Mouse (Mus musculus) hindbrain, embryonic 16.5 days (tissue): ENCODE measurements at regions not wholly inside any gene's neighbourhood (a gene's known extent, or its start where the extent isn't known, plus 50 kb on each side); places are given as distances from the start of the nearest gene placed in this dataset.

Source experiments
- ATAC-seq: fragments of 200-750 bp; cut with Nextera tagmentation; 2 replicates; pipeline ENCODE4 v1.8.0; 2017; ENCODE audit warnings: moderate TSS enrichment, moderate library complexity
- H3K27ac ChIP-seq: fragments of 300-500 bp; sonication (generic); 2 replicates; pipeline ENCODE4 v1.5.1; 2014; ENCODE audit warnings: low read depth, mild to moderate bottlenecking, control low read depth, low read length, moderate library complexity
- H3K27me3 ChIP-seq: fragments of 300-500 bp; sonication (generic); replicated peaks from 2 replicates; pipeline ENCODE4 v1.6.1; 2014; ENCODE audit warnings: low read length; ENCODE audit not compliant: control insufficient read depth, insufficient read depth
- H3K36me3 ChIP-seq: fragments of 300-500 bp; sonication (generic); 2 replicates; pipeline ENCODE4 v1.6.1; 2014; ENCODE audit warnings: mild to moderate bottlenecking, low read length, moderate library complexity, mixed read lengths; ENCODE audit not compliant: control insufficient read depth, insufficient read depth
- H3K4me1 ChIP-seq: fragments of 300-500 bp; sonication (generic); 2 replicates; pipeline ENCODE4 v1.6.1; 2014; ENCODE audit warnings: low read depth, low read length; ENCODE audit not compliant: control insufficient read depth, insufficient read depth
- H3K4me2 ChIP-seq: fragments of 300-500 bp; sonication (generic); 2 replicates; pipeline ENCODE4 v1.6.1; 2014; ENCODE audit warnings: mild to moderate bottlenecking, low read length, control low read depth, moderate library complexity
- H3K4me3 ChIP-seq: fragments of 300-500 bp; sonication (generic); 2 replicates; pipeline ENCODE4 v1.5.1; 2014; ENCODE audit warnings: mild to moderate bottlenecking, low read length, control low read depth, moderate library complexity
- H3K9ac ChIP-seq: fragments of 300-500 bp; sonication (generic); 2 replicates; pipeline ENCODE4 v1.6.1; 2014; ENCODE audit warnings: low read depth, mild to moderate bottlenecking, control low read depth, low read length, moderate library complexity
- H3K9me3 ChIP-seq: fragments of 300-500 bp; sonication (generic); 2 replicates; pipeline ENCODE4 v1.6.1; 2014; ENCODE audit warnings: mild to moderate bottlenecking, low read length, moderate library complexity; ENCODE audit not compliant: control insufficient read depth
- WGBS: fragments of 180-500 bp; shearing (Covaris S2); extraction: QIAGEN DNeasy Blood & Tissue Kit; methylation state at CpG from one replicate; pipeline ENCODE4 v1.1.7; 2014; 5-methylcytosine and 5-hydroxymethylcytosine counted together

- WGBS: 73% methylated on average over 1 of the region's 1 CpGs
- no peak for ATAC-seq
- H3K4me1 ChIP-seq: no peaks in the 10 kb centered on the region
- no peaks in the 10 kb centered on the region for H3K9me3 ChIP-seq
- no peak overlapping the region for H3K27ac ChIP-seq
- H3K27me3 ChIP-seq: no peaks in the 10 kb centered on the region
- no peak overlapping the region for H3K4me3 ChIP-seq
- H3K36me3 ChIP-seq: no peaks in the 10 kb centered on the region
- H3K9ac ChIP-seq: no peak overlapping the region
- no peak overlapping the region for H3K4me2 ChIP-seq
Observed at GRCm38 (mm10) chr5:97831421-97831820, 199.4 kb downstream of the Antxr2 start.

- no peak overlapping the region for H3K27ac ChIP-seq
- no peak for ATAC-seq
Observed at GRCm38 (mm10) chr5:97817485-97817884, 213.4 kb downstream of the Antxr2 start.

GRCm38 (mm10) chr5:97815357-97815756 lies 215.5 kb downstream of the Antxr2 start:
- 92% methylated on average over 6 of the region's 6 CpGs for WGBS
- H3K27ac ChIP-seq: no peak overlapping the region
- no peak overlapping the region for H3K4me2 ChIP-seq
- no peaks in the 10 kb centered on the region for H3K9me3 ChIP-seq
- H3K9ac ChIP-seq: no peak overlapping the region
- H3K4me1 ChIP-seq: no peaks in the 10 kb centered on the region
- no peak overlapping the region for H3K4me3 ChIP-seq
- no peak for ATAC-seq
- H3K36me3 ChIP-seq: no peaks in the 10 kb centered on the region
- H3K27me3 ChIP-seq: no peaks in the 10 kb centered on the region

More at GRCm38 (mm10) chr5:97817485-97817884, 213.4 kb downstream of the Antxr2 start:
- Histone ChIP-seq H3K36me3 (no peaks in the 10 kb centered on the region), H3K4me1 (no peaks in the 10 kb centered on the region), H3K9me3 (no peaks in the 10 kb centered on the region), H3K4me3 (no peak overlapping the region), H3K9ac (no peak overlapping the region), H3K27me3 (no peaks in the 10 kb centered on the region), H3K4me2 (no peak overlapping the region)
- 78% methylated on average over 3 of the region's 3 CpGs for WGBS

GRCm38 (mm10) chr5:97814700-97815099 lies 216.1 kb downstream of the Antxr2 start:
- no peak overlapping the region for H3K27ac ChIP-seq
- WGBS: 91% methylated on average over 2 of the region's 2 CpGs
- no peaks in the 10 kb centered on the region for H3K27me3 ChIP-seq
- no peak overlapping the region for H3K4me2 ChIP-seq
- H3K36me3 ChIP-seq: no peaks in the 10 kb centered on the region
- H3K9ac ChIP-seq: no peak overlapping the region
- ATAC-seq: no peak
- H3K9me3 ChIP-seq: no peaks in the 10 kb centered on the region
- H3K4me3 ChIP-seq: no peak overlapping the region
- H3K4me1 ChIP-seq: no peaks in the 10 kb centered on the region

GRCm38 (mm10) chr5:97812611-97813350 lies 218.1 kb downstream of the Antxr2 start:
- Histone ChIP-seq H3K27ac (no peak overlapping the region), H3K27me3 (no peaks in the 10 kb centered on the region), H3K9me3 (no peaks in the 10 kb centered on the region), H3K9ac (no peak overlapping the region), H3K36me3 (no peaks in the 10 kb centered on the region), H3K4me2 (no peak overlapping the region), H3K4me3 (no peak overlapping the region), H3K4me1 (no peaks in the 10 kb centered on the region)
- ATAC-seq: no peak
- 100% methylated on average over 1 of the region's 1 CpGs for WGBS

- H3K36me3 ChIP-seq: no peaks in the 10 kb centered on the region
- H3K4me2 ChIP-seq: no peak overlapping the region
- no peaks in the 10 kb centered on the region for H3K27me3 ChIP-seq
- H3K4me3 ChIP-seq: no peak overlapping the region
- H3K27ac ChIP-seq: no peak overlapping the region
- 49% methylated on average over 2 of the region's 2 CpGs for WGBS
- ATAC-seq: no peak
- H3K9me3 ChIP-seq: no peaks in the 10 kb centered on the region
- no peak overlapping the region for H3K9ac ChIP-seq
- no peaks in the 10 kb centered on the region for H3K4me1 ChIP-seq
Observed at GRCm38 (mm10) chr5:97809007-97809406, 221.8 kb downstream of the Antxr2 start.

DNA sequence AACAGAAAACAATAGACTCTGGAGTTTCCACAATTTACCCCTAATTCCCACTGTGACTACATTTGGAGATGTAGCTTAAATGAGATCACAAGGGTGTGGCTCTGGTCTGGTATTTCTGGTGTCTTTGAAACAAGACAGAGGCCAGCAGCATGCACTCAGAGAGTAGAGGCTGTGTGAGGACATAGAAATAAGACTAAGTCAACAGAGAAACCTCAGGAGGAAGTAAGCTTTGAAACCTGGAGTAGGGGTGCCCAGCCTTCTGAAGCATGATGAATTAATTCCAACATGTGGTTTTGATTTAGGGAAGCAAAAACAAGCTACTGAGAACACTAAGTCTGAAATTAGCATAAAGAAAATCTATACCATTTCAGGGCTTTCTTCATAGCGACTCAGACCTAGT lies 223.7 kb downstream of the Antxr2 start:
- Histone ChIP-seq H3K27me3 (no peaks in the 10 kb centered on the region), H3K9me3 (no peaks in the 10 kb centered on the region), H3K4me1 (no peaks in the 10 kb centered on the region), H3K9ac (no peak overlapping the region), H3K4me2 (no peak overlapping the region), H3K27ac (no peak overlapping the region), H3K36me3 (no peaks in the 10 kb centered on the region), H3K4me3 (no peak overlapping the region)
- ATAC-seq: no peak
- WGBS: 89% methylated on average over 1 of the region's 1 CpGs

GRCm38 (mm10) chr5:97806754-97807153 lies 224.1 kb downstream of the Antxr2 start:
- no peaks in the 10 kb centered on the region for H3K9me3 ChIP-seq
- no peaks in the 10 kb centered on the region for H3K4me1 ChIP-seq
- H3K27me3 ChIP-seq: no peaks in the 10 kb centered on the region
- H3K36me3 ChIP-seq: no peaks in the 10 kb centered on the region
- no peak overlapping the region for H3K27ac ChIP-seq
- no peak overlapping the region for H3K4me2 ChIP-seq
- ATAC-seq: no peak
- H3K9ac ChIP-seq: no peak overlapping the region
- no peak overlapping the region for H3K4me3 ChIP-seq

GRCm38 (mm10) chr5:97800017-97800416 lies 230.8 kb downstream of the Antxr2 start:
- H3K9me3 ChIP-seq: no peaks in the 10 kb centered on the region
- H3K4me2 ChIP-seq: no peak overlapping the region
- H3K4me1 ChIP-seq: no peaks in the 10 kb centered on the region
- no peaks in the 10 kb centered on the region for H3K27me3 ChIP-seq
- no peak overlapping the region for H3K27ac ChIP-seq
- WGBS: 23% methylated on average over 3 of the region's 3 CpGs
- no peaks in the 10 kb centered on the region for H3K36me3 ChIP-seq
- no peak; the same call in 1 of the 2 replicates for ATAC-seq
- H3K9ac ChIP-seq: no peak overlapping the region
- no peak overlapping the region for H3K4me3 ChIP-seq
